Mouse (Mus musculus): Measurements from ENCODE around the gene Banf1. TPM values are rescaled to one million over a fixed set of nuclear protein-coding genes. Genes with fewer than 3 reads are reported as not detected.
"Not testable (repeated sequence)": the region's sequence is repeated elsewhere in the genome, so short reads cannot be mapped to it uniquely, and the experiment has no call there.

Gene Banf1
- 274 and 327 TPM in 2 replicates for polyA plus RNA-seq (2014; fragmentation: Nextera tagmentation; extraction: Ambion mirVana)

DNA sequence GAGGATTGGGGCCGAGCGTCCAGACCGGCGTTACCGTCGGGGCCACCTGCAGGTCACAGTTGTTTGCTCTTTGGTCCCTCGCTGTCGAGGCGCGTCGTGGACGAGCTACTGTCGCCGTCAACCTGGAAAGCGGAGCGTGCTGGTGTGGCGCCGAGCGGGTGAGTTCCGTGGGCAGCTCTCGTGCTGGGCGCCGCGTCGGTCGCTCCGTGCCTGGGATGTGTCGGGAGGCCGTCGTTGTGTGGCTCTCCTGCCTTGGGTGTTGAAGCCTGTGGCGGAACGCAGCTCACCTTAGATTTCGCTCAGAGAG is at the start of gene Banf1:
Gene Banf1 (minus strand): TSS at position 116 of the 307 bp plus-strand sequence.
- Histone ChIP-seq H3K4me3 (ENCODE audit: low read depth, low read length) (peak within 1 kb of the TSS; percentile 94), H3K9ac (replicated peaks; ENCODE audit: low read depth, low read length) (peak within 1 kb of the TSS; percentile 76), H3K27me3 (ENCODE audit: control insufficient read depth, insufficient read depth, low read length) (no peaks in the 10 kb centered on the region), H3K4me1 (ENCODE audit: control insufficient read depth, insufficient read depth, low read length) (peaks cover 15% of the 10 kb centered on the region), H3K4me2 (ENCODE audit: low read depth, low read length) (peak within 1 kb of the TSS; percentile 71), H3K36me3 (ENCODE audit: control insufficient read depth, insufficient read depth, low read length) (peaks cover 16% of the 10 kb centered on the region), H3K9me3 (ENCODE audit: control insufficient read depth, low read length) (no peaks in the 10 kb centered on the region), H3K27ac (ENCODE audit: low read depth, low read length) (peak within 1 kb of the TSS; percentile 91)
- 1% methylated on average over 33 of the region's 33 CpGs for WGBS
- no peak; the same call in 1 of the 2 replicates for ATAC-seq (ENCODE audit: low read depth)

DNA sequence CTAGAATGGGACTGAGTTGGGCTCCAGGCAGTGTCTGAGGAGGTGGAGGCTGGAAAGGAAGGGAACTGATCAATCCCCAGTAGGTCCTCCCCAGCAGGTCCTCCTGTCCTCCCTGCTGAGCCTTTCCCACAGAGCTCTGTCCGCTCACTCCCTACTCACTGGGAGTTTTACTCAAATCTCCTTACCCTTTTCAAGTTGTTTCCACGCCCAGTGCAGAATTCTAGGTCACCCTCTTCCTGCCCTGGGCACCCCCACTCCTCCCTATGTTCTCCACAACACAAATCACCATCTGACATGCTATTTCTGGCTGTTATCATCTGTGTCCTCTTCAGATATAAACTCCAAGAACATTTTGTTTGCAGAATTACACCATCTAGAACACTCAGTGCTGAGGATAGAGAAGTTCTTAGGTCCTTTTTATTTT is 47.6 kb upstream of the Banf1 start:
- Histone ChIP-seq H3K4me3 (ENCODE audit: low read depth, low read length) (no peak overlapping the region), H3K27ac (ENCODE audit: low read depth, low read length) (no peak overlapping the region), H3K36me3 (ENCODE audit: control insufficient read depth, insufficient read depth, low read length) (no peaks in the 10 kb centered on the region), H3K27me3 (ENCODE audit: control insufficient read depth, insufficient read depth, low read length) (no peaks in the 10 kb centered on the region), H3K9me3 (ENCODE audit: control insufficient read depth, low read length) (no peaks in the 10 kb centered on the region), H3K4me2 (ENCODE audit: low read depth, low read length) (no peak overlapping the region), H3K4me1 (ENCODE audit: control insufficient read depth, insufficient read depth, low read length) (no peaks in the 10 kb centered on the region), H3K9ac (replicated peaks; ENCODE audit: low read depth, low read length) (no peak overlapping the region)
- 78% methylated on average over 2 of the region's 2 CpGs for WGBS
- no peak for ATAC-seq (ENCODE audit: low read depth)

DNA sequence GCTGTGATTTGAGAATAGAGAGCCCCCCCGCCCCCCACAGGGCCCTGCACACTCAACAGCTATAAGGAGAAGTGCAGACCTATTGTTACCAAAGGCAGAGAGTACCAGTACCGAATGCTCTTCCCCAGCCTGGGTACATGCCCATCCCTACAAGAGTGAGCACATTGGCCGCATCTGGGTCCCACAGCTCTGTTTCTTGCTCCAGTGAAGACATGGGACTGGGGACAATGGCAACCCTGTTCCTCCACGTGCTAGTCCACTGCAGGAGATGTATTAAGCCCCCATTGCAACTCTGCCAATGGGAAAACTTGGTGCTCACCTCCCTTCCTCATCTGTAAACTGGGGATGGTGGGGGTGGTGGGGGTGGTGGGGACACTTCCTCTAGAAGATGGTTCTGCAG is 46.9 kb upstream of the Banf1 start:
- no peaks in the 10 kb centered on the region for H3K9me3 ChIP-seq (ENCODE audit: control insufficient read depth, low read length)
- H3K9ac ChIP-seq (replicated peaks; ENCODE audit: low read depth, low read length), result no peak overlapping the region
- no peak overlapping the region for H3K4me3 ChIP-seq (ENCODE audit: low read depth, low read length)
- ATAC-seq (ENCODE audit: low read depth), result no peak
- WGBS, result 79% methylated on average over 4 of the region's 4 CpGs
- no peaks in the 10 kb centered on the region for H3K4me1 ChIP-seq (ENCODE audit: control insufficient read depth, insufficient read depth, low read length)
- H3K27me3 ChIP-seq (ENCODE audit: control insufficient read depth, insufficient read depth, low read length), result no peaks in the 10 kb centered on the region
- no peaks in the 10 kb centered on the region for H3K36me3 ChIP-seq (ENCODE audit: control insufficient read depth, insufficient read depth, low read length)
- no peak overlapping the region for H3K27ac ChIP-seq (ENCODE audit: low read depth, low read length)
- H3K4me2 ChIP-seq (ENCODE audit: low read depth, low read length), result no peak overlapping the region

DNA sequence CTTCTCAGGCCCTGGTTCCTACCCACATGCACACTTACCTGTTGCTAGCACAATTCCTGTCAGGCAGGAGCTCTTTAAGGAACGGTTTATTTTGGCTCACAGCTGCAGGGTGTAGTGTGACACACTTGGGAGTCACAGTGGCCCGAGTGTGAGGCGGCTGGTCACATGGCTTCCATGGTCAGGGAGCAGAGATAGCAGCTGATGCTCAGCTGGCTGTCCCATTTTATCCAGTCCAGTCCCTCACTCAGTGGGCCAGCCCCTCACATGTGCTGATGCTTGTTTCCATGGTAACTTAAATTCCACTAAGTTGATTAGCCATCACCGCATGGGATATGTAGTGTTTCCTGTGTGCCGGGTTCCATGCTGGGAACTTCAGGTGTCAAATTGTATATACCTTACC is 45.0 kb upstream of the Banf1 start:
- no peaks in the 10 kb centered on the region for H3K36me3 ChIP-seq (ENCODE audit: control insufficient read depth, insufficient read depth, low read length)
- H3K4me1 ChIP-seq (ENCODE audit: control insufficient read depth, insufficient read depth, low read length), result peaks cover 9% of the 10 kb centered on the region
- no peaks in the 10 kb centered on the region for H3K27me3 ChIP-seq (ENCODE audit: control insufficient read depth, insufficient read depth, low read length)
- H3K9ac ChIP-seq (replicated peaks; ENCODE audit: low read depth, low read length), result no peak overlapping the region
- ATAC-seq (ENCODE audit: low read depth), result no peak
- no peaks in the 10 kb centered on the region for H3K9me3 ChIP-seq (ENCODE audit: control insufficient read depth, low read length)
- WGBS, result 69% methylated on average over 5 of the region's 5 CpGs
- no peak overlapping the region for H3K4me3 ChIP-seq (ENCODE audit: low read depth, low read length)
- H3K27ac ChIP-seq (ENCODE audit: low read depth, low read length), result no peak overlapping the region
- H3K4me2 ChIP-seq (ENCODE audit: low read depth, low read length), result no peak overlapping the region

DNA sequence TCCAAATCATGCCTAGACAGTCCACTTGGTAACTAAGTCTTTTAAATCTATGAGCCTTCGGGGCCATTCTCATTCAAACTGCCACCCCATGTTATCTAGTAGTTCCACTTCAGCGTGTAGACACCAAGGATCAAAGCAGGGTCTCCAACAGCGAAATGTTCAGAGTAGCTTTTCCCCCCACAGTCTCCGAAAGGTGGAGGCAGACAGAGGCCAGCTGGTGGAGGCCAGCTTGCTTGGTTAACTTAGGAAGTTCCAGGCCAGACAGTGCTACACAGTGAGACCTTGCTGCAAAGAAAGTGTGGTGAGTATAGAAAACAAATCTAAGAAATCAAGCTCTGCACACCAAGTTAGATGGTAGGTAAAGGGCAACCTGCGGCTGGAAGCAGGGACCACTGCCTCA is 43.7 kb upstream of the Banf1 start:
- ATAC-seq (ENCODE audit: low read depth), result no peak
- peaks cover 11% of the 10 kb centered on the region for H3K4me1 ChIP-seq (ENCODE audit: control insufficient read depth, insufficient read depth, low read length)
- H3K4me2 ChIP-seq (ENCODE audit: low read depth, low read length), result no peak overlapping the region
- no peaks in the 10 kb centered on the region for H3K27me3 ChIP-seq (ENCODE audit: control insufficient read depth, insufficient read depth, low read length)
- no peak overlapping the region for H3K27ac ChIP-seq (ENCODE audit: low read depth, low read length)
- no peaks in the 10 kb centered on the region for H3K9me3 ChIP-seq (ENCODE audit: control insufficient read depth, low read length)
- no peak overlapping the region for H3K4me3 ChIP-seq (ENCODE audit: low read depth, low read length)
- 95% methylated on average over 5 of the region's 5 CpGs for WGBS
- no peak overlapping the region for H3K9ac ChIP-seq (replicated peaks; ENCODE audit: low read depth, low read length)
- H3K36me3 ChIP-seq (ENCODE audit: control insufficient read depth, insufficient read depth, low read length), result no peaks in the 10 kb centered on the region

DNA sequence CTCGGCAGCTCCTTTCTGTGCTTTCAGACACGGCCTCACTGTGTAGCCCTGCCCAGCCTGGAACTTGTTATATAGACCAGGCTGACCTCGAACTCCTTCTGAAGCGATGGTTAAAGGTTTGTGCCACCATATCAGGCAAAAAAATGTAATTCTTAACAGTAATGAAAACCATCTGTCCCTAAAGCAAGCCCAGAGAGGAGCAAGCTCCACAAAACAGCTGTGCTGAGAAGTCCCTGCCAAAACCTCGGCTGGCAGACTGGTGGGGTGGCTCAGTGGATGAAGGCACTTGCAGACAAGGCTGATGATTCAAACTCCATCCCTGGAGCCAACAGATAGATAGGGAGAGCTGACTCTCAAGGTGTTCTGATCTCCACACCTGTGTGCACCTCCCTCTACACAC is 42.1 kb upstream of the Banf1 start:
- H3K27ac ChIP-seq (ENCODE audit: low read depth, low read length), result no peak overlapping the region
- no peak overlapping the region for H3K4me3 ChIP-seq (ENCODE audit: low read depth, low read length)
- 84% methylated on average over 5 of the region's 5 CpGs for WGBS
- no peaks in the 10 kb centered on the region for H3K36me3 ChIP-seq (ENCODE audit: control insufficient read depth, insufficient read depth, low read length)
- no peak for ATAC-seq (ENCODE audit: low read depth)
- H3K27me3 ChIP-seq (ENCODE audit: control insufficient read depth, insufficient read depth, low read length), result no peaks in the 10 kb centered on the region
- H3K9me3 ChIP-seq (ENCODE audit: control insufficient read depth, low read length), result no peaks in the 10 kb centered on the region
- peaks cover 11% of the 10 kb centered on the region for H3K4me1 ChIP-seq (ENCODE audit: control insufficient read depth, insufficient read depth, low read length)
- H3K9ac ChIP-seq (replicated peaks; ENCODE audit: low read depth, low read length), result no peak overlapping the region
- H3K4me2 ChIP-seq (ENCODE audit: low read depth, low read length), result no peak overlapping the region

DNA sequence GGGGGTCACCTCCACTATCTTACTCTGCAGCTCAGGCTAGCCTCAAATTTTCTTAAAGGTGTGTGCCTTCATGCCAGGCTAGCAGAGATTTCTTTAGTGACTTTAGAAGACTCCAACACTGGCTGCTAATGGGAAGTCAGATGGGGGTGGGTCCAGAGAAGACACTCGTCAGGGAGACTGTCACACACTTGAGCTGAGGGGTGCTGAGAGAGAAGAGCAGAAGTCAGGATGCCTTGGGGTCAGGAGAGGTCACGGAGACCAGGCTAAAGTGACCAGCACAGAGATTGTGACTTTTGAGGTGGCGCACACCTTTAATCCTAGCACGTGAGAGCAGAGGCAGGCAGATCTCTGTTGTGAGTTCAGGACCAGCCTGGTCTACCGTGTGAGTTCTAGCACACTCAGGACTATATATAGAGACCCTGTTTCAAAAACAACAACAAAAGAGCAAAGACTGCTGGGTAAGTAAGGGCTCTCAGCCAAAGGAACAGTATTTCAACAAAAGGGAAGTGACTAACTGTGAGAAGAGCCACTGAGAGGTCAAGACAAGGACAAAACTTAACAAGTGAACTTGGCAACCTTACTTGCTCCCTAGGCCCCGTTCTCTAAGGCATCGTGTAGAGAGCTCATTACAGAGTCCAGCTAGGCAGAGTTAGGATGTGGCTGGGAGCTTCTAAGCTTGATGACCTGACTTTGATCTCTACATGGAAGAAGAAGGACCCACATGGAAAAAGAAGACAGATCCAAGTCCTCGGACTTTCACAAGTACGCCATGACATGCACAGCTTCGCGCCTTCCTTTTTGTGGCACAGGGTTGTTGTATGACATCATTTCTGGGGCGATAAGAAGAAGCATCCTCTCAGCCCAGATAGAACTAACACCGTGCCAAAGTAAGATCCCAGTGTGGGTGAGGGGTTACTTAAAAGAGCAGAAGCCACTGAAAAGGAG is 41.4 kb upstream of the Banf1 start:
- WGBS, result 88% methylated on average over 13 of the region's 13 CpGs
- Histone ChIP-seq H3K27me3 (ENCODE audit: control insufficient read depth, insufficient read depth, low read length) (no peaks in the 10 kb centered on the region), H3K4me1 (ENCODE audit: control insufficient read depth, insufficient read depth, low read length) (peaks cover 11% of the 10 kb centered on the region), H3K4me2 (ENCODE audit: low read depth, low read length) (no peak overlapping the region; the same call in 1 of the 2 replicates), H3K36me3 (ENCODE audit: control insufficient read depth, insufficient read depth, low read length) (no peaks in the 10 kb centered on the region), H3K27ac (ENCODE audit: low read depth, low read length) (no peak overlapping the region), H3K4me3 (ENCODE audit: low read depth, low read length) (peak overlapping the region; percentile 58; the same call in 1 of the 2 replicates), H3K9me3 (ENCODE audit: control insufficient read depth, low read length) (no peaks in the 10 kb centered on the region), H3K9ac (replicated peaks; ENCODE audit: low read depth, low read length) (no peak overlapping the region)
- ATAC-seq (ENCODE audit: low read depth), result no peak

DNA sequence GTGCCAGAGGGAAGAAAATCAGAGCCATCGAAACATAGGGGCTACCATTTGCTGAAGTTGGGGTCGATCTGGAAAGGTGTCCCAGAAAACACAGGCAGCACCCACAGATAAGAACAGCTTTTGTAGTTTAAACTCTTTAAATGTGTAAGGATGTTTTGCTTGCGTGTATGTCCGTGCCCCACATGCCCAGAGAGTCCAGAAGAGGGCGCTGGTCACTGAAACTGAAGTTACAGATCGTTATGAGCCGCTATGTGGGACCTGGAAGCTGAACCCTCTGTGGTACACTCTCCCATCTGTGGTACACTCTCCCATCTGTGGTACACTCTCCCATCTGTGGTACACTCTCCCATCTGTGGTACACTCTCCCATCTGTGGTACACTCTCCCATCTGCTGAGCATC is 40.2 kb upstream of the Banf1 start:
- Histone ChIP-seq H3K4me2 (ENCODE audit: low read depth, low read length) (peak overlapping the region; percentile 90), H3K4me3 (ENCODE audit: low read depth, low read length) (peak overlapping the region; percentile 58), H3K36me3 (ENCODE audit: control insufficient read depth, insufficient read depth, low read length) (no peaks in the 10 kb centered on the region), H3K9me3 (ENCODE audit: control insufficient read depth, low read length) (no peaks in the 10 kb centered on the region), H3K4me1 (ENCODE audit: control insufficient read depth, insufficient read depth, low read length) (peaks cover 11% of the 10 kb centered on the region), H3K27me3 (ENCODE audit: control insufficient read depth, insufficient read depth, low read length) (no peaks in the 10 kb centered on the region), H3K9ac (replicated peaks; ENCODE audit: low read depth, low read length) (peak overlapping the region; percentile 66), H3K27ac (ENCODE audit: low read depth, low read length) (peak overlapping the region; percentile 88)
- ATAC-seq (ENCODE audit: low read depth), result peak; percentile 68
- WGBS, result 16% methylated on average over 7 of the region's 7 CpGs

DNA sequence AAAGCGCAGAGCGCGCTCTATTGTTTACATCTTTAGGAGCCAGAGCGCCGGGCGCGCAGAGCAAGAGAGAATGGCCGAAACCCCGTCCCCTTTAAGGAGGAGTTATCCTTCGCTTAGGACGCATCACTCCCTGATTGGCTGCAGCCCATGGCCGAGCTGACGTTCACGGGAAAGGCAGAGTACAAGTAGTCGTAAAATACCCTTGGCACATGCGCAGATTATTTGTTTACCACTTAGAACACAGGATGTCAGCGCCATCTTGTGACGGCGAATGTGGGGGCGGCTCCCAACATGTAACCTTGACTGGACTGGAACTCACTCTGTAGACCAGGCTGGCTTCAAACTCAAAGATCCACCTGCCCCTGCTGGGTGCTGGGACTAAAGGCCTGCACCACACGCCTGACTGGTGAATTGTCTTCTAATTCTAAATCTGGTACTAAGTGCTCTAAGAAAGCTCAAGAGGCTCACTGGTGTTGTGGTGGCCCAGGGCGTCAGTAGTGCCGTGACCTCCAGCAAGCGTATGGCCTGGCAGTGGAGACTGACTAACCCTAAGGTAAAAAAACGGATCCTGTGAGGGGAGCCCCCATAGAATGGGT is 39.7 kb upstream of the Banf1 start:
- WGBS, result 10% methylated on average over 21 of the region's 25 CpGs
- not testable (repeated sequence) for H3K9me3 ChIP-seq (ENCODE audit: control insufficient read depth, low read length); H3K36me3 ChIP-seq (ENCODE audit: control insufficient read depth, insufficient read depth, low read length); H3K27me3 ChIP-seq (ENCODE audit: control insufficient read depth, insufficient read depth, low read length)
- H3K4me2 ChIP-seq (ENCODE audit: low read depth, low read length), result peak overlapping the region; percentile 90
- peak overlapping the region; percentile 58 for H3K4me3 ChIP-seq (ENCODE audit: low read depth, low read length)
- ATAC-seq (ENCODE audit: low read depth), result peak; percentile 87
- H3K27ac ChIP-seq (ENCODE audit: low read depth, low read length), result peak overlapping the region; percentile 88
- H3K9ac ChIP-seq (replicated peaks; ENCODE audit: low read depth, low read length), result peak overlapping the region; percentile 66
- H3K4me1 ChIP-seq (ENCODE audit: control insufficient read depth, insufficient read depth, low read length), result peaks cover 11% of the 10 kb centered on the region

Data from neural tube, embryonic 14.5 days (tissue).